Mouse (Mus musculus) MEL (cell line): ENCODE measurements at regions not wholly inside any gene's neighbourhood (a gene's known extent, or its start where the extent isn't known, plus 50 kb on each side); places are given as distances from the start of the nearest gene placed in this dataset.

Source experiments
- BHLHE40 ChIP-seq: IDR thresholded peaks from 2 replicates; pipeline ENCODE4 v1.6.1; 2012; ENCODE audit warnings: low read depth, mild to moderate bottlenecking, inconsistent platforms, low read length, improper control_type of control experiment, borderline replicate concordance
- CHD2 ChIP-seq: IDR thresholded peaks from 2 replicates; pipeline ENCODE4 v1.6.1; 2011; ENCODE audit warnings: low read length, improper control_type of control experiment
- CTCF ChIP-seq, 3 experiments: IDR thresholded peaks in 2 of 3; conservative IDR thresholded peaks in 1 of 3; 2 replicates each; pipeline ENCODE4 v1.5.1; 2011 to 2012; ENCODE audit warnings: low read length in 3 of 3, low read depth in 2 of 3, mild to moderate bottlenecking in 2 of 3, improper control_type of control experiment in 1 of 3, inconsistent platforms in 1 of 3, mixed read lengths in 1 of 3, moderate library complexity in 1 of 3; ENCODE audit not compliant: control insufficient read depth in 1 of 3, insufficient read depth in 1 of 3, poor library complexity in 1 of 3, severe bottlenecking in 1 of 3
- MAFK ChIP-seq: IDR thresholded peaks from 2 replicates; pipeline ENCODE4 v1.6.1; 2011; ENCODE audit warnings: low read depth, mild to moderate bottlenecking, low read length, improper control_type of control experiment, borderline replicate concordance
- MAX ChIP-seq: IDR thresholded peaks from 2 replicates; pipeline ENCODE4 v1.6.1; 2011; ENCODE audit warnings: low read length, improper control_type of control experiment
- MYC ChIP-seq: IDR thresholded peaks from 2 replicates; pipeline ENCODE4 v1.6.1; 2011; ENCODE audit warnings: low read depth, mild to moderate bottlenecking, low read length, improper control_type of control experiment, moderate library complexity
- POLR2A ChIP-seq, 2 experiments: IDR thresholded peaks; 2 replicates each; pipeline ENCODE4 v1.6.1; 2011 to 2012; ENCODE audit warnings: low read length in 2 of 2, mild to moderate bottlenecking in 2 of 2, control low read depth in 1 of 2, improper control_type of control experiment in 1 of 2, low read depth in 1 of 2, moderate library complexity in 1 of 2; ENCODE audit not compliant: control insufficient read depth in 1 of 2, insufficient read depth in 1 of 2, poor library complexity in 1 of 2
- POLR2AphosphoS2 ChIP-seq: IDR thresholded peaks from 2 replicates; pipeline ENCODE4 v1.6.1; 2011; ENCODE audit warnings: low read length, improper control_type of control experiment
- TAL1 ChIP-seq: IDR thresholded peaks from 2 replicates; pipeline ENCODE4 v1.6.1; 2012; ENCODE audit warnings: mild to moderate bottlenecking, inconsistent platforms, low read length, moderate library complexity, mixed read lengths
- TBP ChIP-seq: IDR thresholded peaks from 2 replicates; pipeline ENCODE4 v1.8.0; 2011; ENCODE audit warnings: low read depth, low read length, improper control_type of control experiment
- ZC3H11A ChIP-seq: IDR thresholded peaks from 2 replicates; pipeline ENCODE4 v1.6.1; 2012; ENCODE audit warnings: low read depth, mild to moderate bottlenecking, inconsistent platforms, low read length, improper control_type of control experiment
- ZMIZ1 ChIP-seq: IDR thresholded peaks from 2 replicates; pipeline ENCODE4 v1.6.1; 2012; ENCODE audit warnings: low read depth, mild to moderate bottlenecking, inconsistent platforms, low read length, improper control_type of control experiment, moderate library complexity
- ZNF384 ChIP-seq: IDR thresholded peaks from 2 replicates; pipeline ENCODE4 v1.6.1; 2012; ENCODE audit warnings: low read depth, mild to moderate bottlenecking, inconsistent platforms, low read length, improper control_type of control experiment

- no peak for TF ChIP-seq POLR2AphosphoS2
- no peak for TF ChIP-seq POLR2A (IDR thresholded peaks at IDR 0.05; ENCODE audit: control insufficient read depth in 1 of 2, insufficient read depth in 1 of 2, low read depth in 1 of 2, low read length in 2 of 2, poor library complexity in 1 of 2)
- no peak for TF ChIP-seq ZMIZ1
- TF ChIP-seq CTCF (IDR thresholded peaks at IDR 0.05 in 2 of 3, conservative IDR thresholded peaks at IDR 0.05 in 1 of 3; ENCODE audit: control insufficient read depth in 1 of 3, insufficient read depth in 1 of 3, low read depth in 2 of 3, low read length in 3 of 3, poor library complexity in 1 of 3, severe bottlenecking in 1 of 3), result no peak
- no peak for TF ChIP-seq MAX
- TF ChIP-seq CHD2, result no peak
- no peak for TF ChIP-seq MYC
- TF ChIP-seq ZC3H11A, result no peak
- TF ChIP-seq MAFK, result no peak
- TF ChIP-seq ZNF384, result no peak
- TF ChIP-seq BHLHE40, result no peak
- TF ChIP-seq TAL1, result no peak
- TF ChIP-seq TBP, result no peak
These were observed 172.3 kb upstream of the Map3k1 start for GRCm38 (mm10) chr13:111981103-111981502.
